Mouse (Mus musculus) ES-E14 (cell line): ENCODE data around the gene Npas2.

Experiments
- CHD2 ChIP-seq: IDR thresholded peaks from 2 replicates; pipeline ENCODE4 v1.6.1; 2014; ENCODE audit warnings: mild to moderate bottlenecking, low read depth, low read length, inconsistent platforms
- HCFC1 ChIP-seq: IDR thresholded peaks from 2 replicates; pipeline ENCODE4 v1.6.1; 2012; ENCODE audit warnings: low read length, inconsistent platforms, borderline replicate concordance; ENCODE audit not compliant: insufficient read depth
- ZC3H11A ChIP-seq: IDR thresholded peaks from 2 replicates; pipeline ENCODE4 v1.6.1; 2012; ENCODE audit warnings: low read depth, mild to moderate bottlenecking, inconsistent platforms, low read length, borderline replicate concordance
- ZNF384 ChIP-seq: IDR thresholded peaks from 2 replicates; pipeline ENCODE4 v1.6.1; 2012; ENCODE audit warnings: low read depth, low read length, inconsistent platforms

DNA sequence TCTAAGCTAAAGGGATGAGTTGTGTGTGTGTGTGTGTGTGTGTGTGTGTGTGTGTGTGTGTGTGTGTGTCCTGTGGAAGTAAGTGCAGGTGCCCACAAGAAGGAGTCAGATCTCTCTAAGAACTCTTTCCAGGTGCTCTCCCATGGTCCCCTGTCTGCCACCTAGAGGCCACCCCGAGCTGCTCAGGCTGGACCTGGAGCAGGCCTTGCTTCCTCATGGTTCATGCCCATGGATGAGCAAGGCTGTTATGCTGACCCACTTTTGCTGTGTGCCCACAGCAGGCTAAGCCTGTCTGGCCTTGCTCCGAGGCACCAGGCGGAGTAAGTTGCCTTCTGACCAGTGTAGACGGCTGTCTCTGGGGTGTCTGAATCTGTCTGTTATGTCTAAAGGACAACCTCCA is 60.2 kb downstream of the Npas2 start:
- TF ChIP-seq CHD2 (no peak), HCFC1 (no peak), ZNF384 (no peak), ZC3H11A (no peak)
